Mouse (Mus musculus) central nervous system, embryonic 18 days (tissue): ENCODE measurements around the gene Bahcc1. TPM values are rescaled to one million over a fixed set of nuclear protein-coding genes. Genes with fewer than 3 reads are reported as not detected.

Source experiments
- polyA plus RNA-seq: library from polyadenylated mRNA; depleted of rRNA; stranded (reverse); fragments of >200 nt; gene quantifications from 2 replicates; pipeline ENCODE4 v1.2.3, GENCODE M21; 2012; rRNA removed

Bahcc1 gene
- polyA plus RNA-seq, result 16.9 and 20.1 TPM in 2 replicates

DNA sequence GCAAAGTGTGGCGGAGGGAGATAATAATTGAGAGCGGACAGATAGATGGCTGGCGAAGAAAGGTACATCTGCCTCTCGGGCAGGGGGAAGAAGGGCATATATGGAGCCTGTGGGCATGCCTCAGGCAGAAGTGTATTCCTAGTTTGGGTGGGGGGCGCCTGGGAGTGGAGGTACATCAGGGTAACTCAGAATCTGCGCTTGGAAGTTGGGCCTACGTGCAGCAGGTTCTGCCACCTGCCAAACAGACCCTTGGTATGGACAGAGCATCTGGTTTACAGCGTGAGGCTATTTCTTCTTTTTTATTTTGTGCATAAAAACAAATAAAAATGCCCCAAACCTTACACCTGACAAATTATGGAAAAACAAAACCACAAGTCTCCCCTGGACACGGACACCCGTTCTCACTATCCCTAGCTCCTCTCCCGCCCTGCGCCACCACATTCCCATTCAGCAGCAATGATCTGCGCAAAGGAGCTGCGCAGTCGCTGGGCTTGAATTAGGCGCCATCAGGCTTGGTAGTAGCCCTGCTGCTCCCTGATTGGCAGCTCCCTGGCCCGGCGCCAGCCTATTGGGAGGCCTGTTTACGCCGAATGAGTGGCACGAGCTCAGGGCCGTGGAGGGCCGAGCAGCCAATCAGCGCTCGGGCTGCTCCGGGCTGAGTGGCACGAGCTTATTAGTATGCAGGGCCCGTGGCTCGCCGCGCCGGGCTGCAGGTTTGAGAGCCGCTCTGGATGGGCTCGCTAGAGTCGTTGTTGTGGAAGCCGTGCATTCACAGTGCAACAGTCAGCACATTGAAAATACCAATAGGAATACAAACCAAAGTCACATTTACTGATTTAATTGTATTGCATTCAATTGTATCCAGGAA is at the start of gene Bahcc1:
Gene Bahcc1, plus strand, starts transcription at position 718 of the 868 bp plus-strand sequence.

Other genes starting within 250 kb of the Bahcc1 start
- 74.2 and 76.3 TPM in 2 replicates for gene Aatk, start 185.8 kb upstream of the Bahcc1 start, polyA plus RNA-seq
- gene Cep131, start 146.1 kb upstream of the Bahcc1 start, polyA plus RNA-seq, result 35.3 and 37.9 TPM in 2 replicates
- 38.9 and 40.9 TPM in 2 replicates for gene Tepsin, start 134.2 kb upstream of the Bahcc1 start, polyA plus RNA-seq
- gene Ndufaf8, start 134.0 kb upstream of the Bahcc1 start, polyA plus RNA-seq, result 31.9 and 36.8 TPM in 2 replicates
- 103 and 104 TPM in 2 replicates for gene Slc38a10, start 81.6 kb upstream of the Bahcc1 start, polyA plus RNA-seq
- 1,434 and 1,972 TPM in 2 replicates for gene Actg1, start 115.6 kb downstream of the Bahcc1 start, polyA plus RNA-seq
- 0.49 and 0.66 TPM in 2 replicates for gene Fscn2, start 128.6 kb downstream of the Bahcc1 start, polyA plus RNA-seq
- gene Faap100, start 145.8 kb downstream of the Bahcc1 start, polyA plus RNA-seq, result 107 and 108 TPM in 2 replicates
- gene Nploc4, start 204.8 kb downstream of the Bahcc1 start, polyA plus RNA-seq, result 52.6 and 53.0 TPM in 2 replicates
- not detected in 2 replicates for gene Tspan10, start 209.7 kb downstream of the Bahcc1 start, polyA plus RNA-seq
- gene Pde6g, start 220.6 kb downstream of the Bahcc1 start, polyA plus RNA-seq, result 0.32 and 0.56 TPM in 2 replicates
- 8.6 and 10.0 TPM in 2 replicates for gene Oxld1, start 225.1 kb downstream of the Bahcc1 start, polyA plus RNA-seq
- 30.3 and 32.5 TPM in 2 replicates for gene Ccdc137, start 225.2 kb downstream of the Bahcc1 start, polyA plus RNA-seq
- 42.5 and 46.3 TPM in 2 replicates for gene Arl16, start 234.7 kb downstream of the Bahcc1 start, polyA plus RNA-seq